Mouse (Mus musculus): Measurements from ENCODE around the gene Polrmt. TPM values are rescaled to one million over a fixed set of nuclear protein-coding genes. Genes with fewer than 3 reads are reported as not detected.
A peak's percentile ranks its signal among the peaks of the same experiment; 100 is the strongest.

Gene Polrmt
- polyA plus RNA-seq, 1 experiment from 2014 or later, result 30.9 TPM

GRCm38 (mm10) chr10:79783920-79784800 lies 37.8 kb upstream of the Polrmt start:
- WGBS, result 38% methylated on average over 27 of the region's 27 CpGs
- H3K27ac ChIP-seq (replicated peaks), result no peak overlapping the region
- no peaks in the 10 kb centered on the region for H3K9me3 ChIP-seq
- H3K4me2 ChIP-seq, result no peak overlapping the region
- peaks cover 51% of the 10 kb centered on the region for H3K27me3 ChIP-seq (replicated peaks)
- no peak overlapping the region for H3K9ac ChIP-seq
- no peak for ATAC-seq (ENCODE audit: extremely low read depth, insufficient number of reproducible peaks, low FRiP score, low TSS enrichment)
- H3K36me3 ChIP-seq, result no peaks in the 10 kb centered on the region
- peaks cover 17% of the 10 kb centered on the region for H3K4me1 ChIP-seq
- no peak overlapping the region for H3K4me3 ChIP-seq

GRCm38 (mm10) chr10:79783050-79783449 lies 36.7 kb upstream of the Polrmt start:
- H3K4me2 ChIP-seq, result no peak overlapping the region
- no peak overlapping the region for H3K9ac ChIP-seq
- 58% methylated on average over 7 of the region's 7 CpGs for WGBS
- H3K9me3 ChIP-seq, result no peaks in the 10 kb centered on the region
- H3K4me3 ChIP-seq, result no peak overlapping the region
- H3K36me3 ChIP-seq, result no peaks in the 10 kb centered on the region
- no peak for ATAC-seq (ENCODE audit: extremely low read depth, insufficient number of reproducible peaks, low FRiP score, low TSS enrichment)
- H3K27me3 ChIP-seq (replicated peaks), result peaks cover 62% of the 10 kb centered on the region
- H3K4me1 ChIP-seq, result peaks cover 26% of the 10 kb centered on the region
- H3K27ac ChIP-seq (replicated peaks), result no peak overlapping the region

- 67% methylated on average over 5 of the region's 5 CpGs for WGBS
- H3K27ac ChIP-seq (replicated peaks), result no peak overlapping the region
- peaks cover 36% of the 10 kb centered on the region for H3K4me1 ChIP-seq
- ATAC-seq (ENCODE audit: extremely low read depth, insufficient number of reproducible peaks, low FRiP score, low TSS enrichment), result no peak
- no peaks in the 10 kb centered on the region for H3K36me3 ChIP-seq
- peaks cover 60% of the 10 kb centered on the region for H3K27me3 ChIP-seq (replicated peaks)
- no peaks in the 10 kb centered on the region for H3K9me3 ChIP-seq
- no peak overlapping the region for H3K9ac ChIP-seq
- H3K4me3 ChIP-seq, result no peak overlapping the region
- H3K4me2 ChIP-seq, result no peak overlapping the region
These were observed 35.6 kb upstream of the Polrmt start for GRCm38 (mm10) chr10:79781956-79782355.

- peaks cover 37% of the 10 kb centered on the region for H3K4me1 ChIP-seq
- H3K9ac ChIP-seq, result no peak overlapping the region
- H3K9me3 ChIP-seq, result no peaks in the 10 kb centered on the region
- WGBS, result 39% methylated on average over 21 of the region's 21 CpGs
- H3K27ac ChIP-seq (replicated peaks), result no peak overlapping the region
- no peaks in the 10 kb centered on the region for H3K36me3 ChIP-seq
- peak overlapping the region; percentile 53 for H3K4me3 ChIP-seq
- peaks cover 65% of the 10 kb centered on the region for H3K27me3 ChIP-seq (replicated peaks)
- ATAC-seq (ENCODE audit: extremely low read depth, insufficient number of reproducible peaks, low FRiP score, low TSS enrichment), result no peak
- peak overlapping the region; percentile 80 for H3K4me2 ChIP-seq
These were observed 34.8 kb upstream of the Polrmt start for GRCm38 (mm10) chr10:79781139-79781538.

- Histone ChIP-seq H3K36me3 (no peaks in the 10 kb centered on the region), H3K4me2 (peak overlapping the region; percentile 80), H3K27ac (replicated peaks) (0 out of 2 replicates have a peak overlapping the region, but pooled peaks have one; percentile 13), H3K4me1 (peaks cover 37% of the 10 kb centered on the region), H3K9ac (peak overlapping the region; percentile 67; the same call in 1 of the 2 replicates), H3K27me3 (replicated peaks) (peaks cover 67% of the 10 kb centered on the region), H3K9me3 (no peaks in the 10 kb centered on the region), H3K4me3 (peak overlapping the region; percentile 53)
- peak; percentile 35; the same call in 1 of the 2 replicates for ATAC-seq (ENCODE audit: extremely low read depth, insufficient number of reproducible peaks, low FRiP score, low TSS enrichment)
- WGBS, result 2% methylated on average over 13 of the region's 13 CpGs
These were observed 34.3 kb upstream of the Polrmt start for GRCm38 (mm10) chr10:79780664-79781015.

GRCm38 (mm10) chr10:79779784-79780663 lies 33.6 kb upstream of the Polrmt start:
- Histone ChIP-seq H3K27ac (replicated peaks) (0 out of 2 replicates have a peak overlapping the region, but pooled peaks have one; percentile 13), H3K9me3 (0 out of 2 replicates have a peak, but pooled peaks cover 4% of the 10 kb centered on the region), H3K9ac (peak overlapping the region; percentile 67; the same call in 1 of the 2 replicates), H3K4me3 (peak overlapping the region; percentile 53), H3K4me2 (peak overlapping the region; percentile 80), H3K27me3 (replicated peaks) (peaks cover 65% of the 10 kb centered on the region), H3K36me3 (no peaks in the 10 kb centered on the region), H3K4me1 (peaks cover 37% of the 10 kb centered on the region)
- 2% methylated on average over 55 of the region's 55 CpGs for WGBS
- ATAC-seq (ENCODE audit: extremely low read depth, insufficient number of reproducible peaks, low FRiP score, low TSS enrichment), result peak; percentile 81

- WGBS, result 22% methylated on average over 2 of the region's 2 CpGs
- no peak overlapping the region for H3K4me2 ChIP-seq
- H3K4me1 ChIP-seq, result peaks cover 37% of the 10 kb centered on the region
- peaks cover 56% of the 10 kb centered on the region for H3K27me3 ChIP-seq (replicated peaks)
- peak overlapping the region; percentile 80; the same call in 1 of the 2 replicates for H3K27ac ChIP-seq (replicated peaks)
- H3K9ac ChIP-seq, result peak overlapping the region; percentile 83; the same call in 1 of the 2 replicates
- ATAC-seq (ENCODE audit: extremely low read depth, insufficient number of reproducible peaks, low FRiP score, low TSS enrichment), result no peak
- H3K9me3 ChIP-seq, result 0 out of 2 replicates have a peak, but pooled peaks cover 6% of the 10 kb centered on the region
- no peaks in the 10 kb centered on the region for H3K36me3 ChIP-seq
- H3K4me3 ChIP-seq, result no peak overlapping the region
These were observed 32.8 kb upstream of the Polrmt start for GRCm38 (mm10) chr10:79779193-79779592.

GRCm38 (mm10) chr10:79778006-79778405 lies 31.6 kb upstream of the Polrmt start:
- WGBS, result 6% methylated on average over 15 of the region's 15 CpGs
- peak overlapping the region; percentile 56 for H3K4me3 ChIP-seq
- H3K36me3 ChIP-seq, result no peaks in the 10 kb centered on the region
- H3K4me2 ChIP-seq, result peak overlapping the region; percentile 75
- H3K9ac ChIP-seq, result peak overlapping the region; percentile 83
- peaks cover 47% of the 10 kb centered on the region for H3K27me3 ChIP-seq (replicated peaks)
- peaks cover 37% of the 10 kb centered on the region for H3K4me1 ChIP-seq
- H3K9me3 ChIP-seq, result 0 out of 2 replicates have a peak, but pooled peaks cover 6% of the 10 kb centered on the region
- ATAC-seq (ENCODE audit: extremely low read depth, insufficient number of reproducible peaks, low FRiP score, low TSS enrichment), result peak; percentile 11; the same call in 1 of the 2 replicates
- peak overlapping the region; percentile 80 for H3K27ac ChIP-seq (replicated peaks)

- 2% methylated on average over 39 of the region's 39 CpGs for WGBS
- peaks cover 38% of the 10 kb centered on the region for H3K27me3 ChIP-seq (replicated peaks)
These were observed 30.7 kb upstream of the Polrmt start, which contains the start of gene Fstl3 for GRCm38 (mm10) chr10:79777103-79777531. TSS of gene Fstl3 (plus strand) at chr10:79777272.

GRCm38 (mm10) chr10:79774486-79775279 lies 28.3 kb upstream of the Polrmt start:
- Histone ChIP-seq H3K4me2 (no peak overlapping the region), H3K36me3 (no peaks in the 10 kb centered on the region), H3K9me3 (0 out of 2 replicates have a peak, but pooled peaks cover 6% of the 10 kb centered on the region), H3K9ac (no peak overlapping the region), H3K27me3 (replicated peaks) (peaks cover 34% of the 10 kb centered on the region), H3K4me3 (no peak overlapping the region), H3K27ac (replicated peaks) (no peak overlapping the region), H3K4me1 (peaks cover 23% of the 10 kb centered on the region)
- WGBS, result 58% methylated on average over 5 of the region's 5 CpGs
- no peak for ATAC-seq (ENCODE audit: extremely low read depth, insufficient number of reproducible peaks, low FRiP score, low TSS enrichment)

More at GRCm38 (mm10) chr10:79777103-79777531, 30.7 kb upstream of the Polrmt start, which contains the start of gene Fstl3:
- H3K4me2 ChIP-seq, result peak within 1 kb of the TSS; percentile 75
- peak within 1 kb of the TSS; percentile 56 for H3K4me3 ChIP-seq
- no peaks in the 10 kb centered on the region for H3K36me3 ChIP-seq
- peaks cover 37% of the 10 kb centered on the region for H3K4me1 ChIP-seq
- no peak for ATAC-seq (ENCODE audit: extremely low read depth, insufficient number of reproducible peaks, low FRiP score, low TSS enrichment)
- H3K9me3 ChIP-seq, result 0 out of 2 replicates have a peak, but pooled peaks cover 6% of the 10 kb centered on the region
- H3K27ac ChIP-seq (replicated peaks), result peak within 1 kb of the TSS; percentile 80
- peak within 1 kb of the TSS; percentile 83 for H3K9ac ChIP-seq

All from heart, embryonic 13.5 days (tissue).